Mouse (Mus musculus): Measurements from ENCODE around the gene Olfr639. TPM values are rescaled to one million over a fixed set of nuclear protein-coding genes. Genes with fewer than 3 reads are reported as not detected.

The Olfr639 gene
- 0.05 TPM for polyA plus RNA-seq (2017; shearing (Covaris generic))

GRCm38 (mm10) chr7:104017203-104017602 is at the start of gene Olfr639:
Gene Olfr639, minus strand, starts transcription at chr7:104017303.

GRCm38 (mm10) chr7:104061345-104061744 is 44.2 kb upstream of the Olfr639 start, which contains the start of gene 4930516K23Rik:
Gene 4930516K23Rik, minus strand, starts transcription at chr7:104061445.

GRCm38 (mm10) chr7:104052566-104052965 is 35.5 kb upstream of the Olfr639 start, which contains the start of gene Olfr642:
Gene Olfr642, minus strand, starts transcription at chr7:104052666.

GRCm38 (mm10) chr7:104035145-104035544 is 18.0 kb upstream of the Olfr639 start, which contains the start of gene Olfr641:
Gene Olfr641, plus strand, starts transcription at chr7:104035445.

GRCm38 (mm10) chr7:104025473-104025872 is 8.4 kb upstream of the Olfr639 start, which contains the start of gene Olfr640:
Gene Olfr640, minus strand, starts transcription at chr7:104025573.

GRCm38 (mm10) chr7:103998446-103998845 is 18.7 kb downstream of the Olfr639 start, which contains the start of gene Olfr638:
Gene Olfr638, plus strand, starts transcription at chr7:103998746.

GRCm38 (mm10) chr7:103970852-103971251 is 46.3 kb downstream of the Olfr639 start, which contains the start of gene Olfr635:
Gene Olfr635, plus strand, starts transcription at chr7:103971152.

Other genes starting within 250 kb of the Olfr639 start
- gene Olfr69, start 245.7 kb downstream of the Olfr639 start, polyA plus RNA-seq (2017; shearing (Covaris generic)), result not detected
- not detected for gene Olfr68, start 237.6 kb downstream of the Olfr639 start, polyA plus RNA-seq (2017; shearing (Covaris generic))
- gene Olfr67, start 225.5 kb downstream of the Olfr639 start, polyA plus RNA-seq (2017; shearing (Covaris generic)), result not detected
- gene Hbb-bt, start 203.3 kb downstream of the Olfr639 start, polyA plus RNA-seq (2017; shearing (Covaris generic)), result not detected
- gene Hbb-bs, start 189.2 kb downstream of the Olfr639 start, polyA plus RNA-seq (2017; shearing (Covaris generic)), result 1.2 TPM
- not detected for gene Hbb-bh2, start 176.8 kb downstream of the Olfr639 start, polyA plus RNA-seq (2017; shearing (Covaris generic))
- not detected for gene Hbb-bh1, start 174.1 kb downstream of the Olfr639 start, polyA plus RNA-seq (2017; shearing (Covaris generic))
- gene Hbb-y, start 164.1 kb downstream of the Olfr639 start, polyA plus RNA-seq (2017; shearing (Covaris generic)), result not detected
- gene Olfr66, start 131.1 kb downstream of the Olfr639 start, polyA plus RNA-seq (2017; shearing (Covaris generic)), result not detected
- gene Olfr64, start 122.8 kb downstream of the Olfr639 start, polyA plus RNA-seq (2017; shearing (Covaris generic)), result not detected
- not detected for gene Olfr65, start 113.8 kb downstream of the Olfr639 start, polyA plus RNA-seq (2017; shearing (Covaris generic))
- gene Olfr631, start 88.5 kb downstream of the Olfr639 start, polyA plus RNA-seq (2017; shearing (Covaris generic)), result not detected
- not detected for gene Olfr632, start 83.0 kb downstream of the Olfr639 start, polyA plus RNA-seq (2017; shearing (Covaris generic))
- not detected for gene Olfr633, start 72.9 kb downstream of the Olfr639 start, polyA plus RNA-seq (2017; shearing (Covaris generic))
- gene Olfr635, start 46.2 kb downstream of the Olfr639 start, polyA plus RNA-seq (2017; shearing (Covaris generic)), result 0.04 TPM
- not detected for gene Olfr638, start 18.6 kb downstream of the Olfr639 start, polyA plus RNA-seq (2017; shearing (Covaris generic))
- gene Olfr640, start 8.3 kb upstream of the Olfr639 start, polyA plus RNA-seq (2017; shearing (Covaris generic)), result not detected
- not detected for gene Olfr641, start 18.1 kb upstream of the Olfr639 start, polyA plus RNA-seq (2017; shearing (Covaris generic))
- not detected for gene Olfr642, start 35.4 kb upstream of the Olfr639 start, polyA plus RNA-seq (2017; shearing (Covaris generic))
- not detected for gene 4930516K23Rik, start 44.1 kb upstream of the Olfr639 start, polyA plus RNA-seq (2017; shearing (Covaris generic))
- not detected for gene Olfr644, start 54.6 kb upstream of the Olfr639 start, polyA plus RNA-seq (2017; shearing (Covaris generic))
- gene Olfr645, start 68.2 kb upstream of the Olfr639 start, polyA plus RNA-seq (2017; shearing (Covaris generic)), result not detected
- gene Olfr646, start 87.6 kb upstream of the Olfr639 start, polyA plus RNA-seq (2017; shearing (Covaris generic)), result not detected
- gene Ubqln5, start 112.5 kb upstream of the Olfr639 start, polyA plus RNA-seq (2017; shearing (Covaris generic)), result not detected
- gene Olfr643, start 120.1 kb upstream of the Olfr639 start, polyA plus RNA-seq (2017; shearing (Covaris generic)), result not detected
- gene Ubqln3, start 126.0 kb upstream of the Olfr639 start, polyA plus RNA-seq (2017; shearing (Covaris generic)), result not detected
- gene Ubqlnl, start 133.3 kb upstream of the Olfr639 start, polyA plus RNA-seq (2017; shearing (Covaris generic)), result not detected
- gene Olfm5, start 147.5 kb upstream of the Olfr639 start, polyA plus RNA-seq (2017; shearing (Covaris generic)), result not detected
- gene Olfr648, start 166.1 kb upstream of the Olfr639 start, polyA plus RNA-seq (2017; shearing (Covaris generic)), result not detected
- gene Olfr649, start 178.7 kb upstream of the Olfr639 start, polyA plus RNA-seq (2017; shearing (Covaris generic)), result not detected
- gene Trim6, start 201.5 kb upstream of the Olfr639 start, polyA plus RNA-seq (2017; shearing (Covaris generic)), result 2.0 TPM
- 21.8 TPM for gene Trim34a, start 227.2 kb upstream of the Olfr639 start, polyA plus RNA-seq (2017; shearing (Covaris generic))

Measured in naive thymus-derived CD4-positive, alpha-beta T cell, adult 5 months (primary cell).